Mouse (Mus musculus): ENCODE results near the gene Ly6g5c.

- TF ChIP-seq GATA1 (IDR thresholded peaks at IDR 0.05; ENCODE audit: borderline replicate concordance, low read length) = no peak
- TF ChIP-seq FLI1 (IDR thresholded peaks at IDR 0.05; ENCODE audit: low read length) = no peak
These were observed 24.1 kb downstream of the Ly6g5c start for GRCm38 (mm10) chr17:35132174-35132560.

All from megakaryocyte, embryonic 14.5 days (primary cell).